In genomic region chr9:70392563-70392907, GRCm38 (mm10) we compare ENCODE assay signal across 7 mouse cellular contexts. TPM values are rescaled to one million over a fixed set of nuclear protein-coding genes. Genes with fewer than 3 reads are reported as not detected.
DNase-seq lines count a peak whose midpoint lies in the region; ATAC-seq and TF ChIP-seq lines count a peak whose summit lies in the region.

No protein-coding gene starts in this region.

- peak in 1 of 2 experiments; percentile 64; a peak in 2 of 4 replicates for TF ChIP-seq CTCF in CH12.LX (conservative IDR thresholded peaks at IDR 0.05 in 1 of 2, IDR thresholded peaks at IDR 0.05 in 1 of 2; ENCODE audit: low read depth in 2 of 2, low read length in 2 of 2)
- TF ChIP-seq CTCF in cerebellum, adult 2 months (IDR thresholded peaks at IDR 0.05; ENCODE audit: borderline replicate concordance, insufficient read depth, low read depth, low read length) = peak; percentile 54

- peak; percentile 59; the same call in 1 of the 2 replicates for ATAC-seq in frontal cortex, adult (ENCODE audit: low TSS enrichment)
- ATAC-seq in limb, embryonic 14.5 days (ENCODE audit: low FRiP score, low read depth) = no peak

- no peak overlapping the region for H3K4me3 ChIP-seq in CH12.LX (replicated peaks in 1 of 3; ENCODE audit: low read depth in 2 of 3, low read length in 2 of 3, poor library complexity in 1 of 3)
- no peak overlapping the region for H3K4me3 ChIP-seq in cerebellum, adult 2 months (replicated peaks; ENCODE audit: insufficient read depth, low read depth, low read length)
- H3K4me3 ChIP-seq in limb, embryonic 14.5 days (replicated peaks; ENCODE audit: low read length) = no peak overlapping the region

- no peaks in the 10 kb centered on the region for H3K27me3 ChIP-seq in CH12.LX (replicated peaks)
- no peaks in the 10 kb centered on the region for H3K27me3 ChIP-seq in cerebellum, adult 2 months (ENCODE audit: control insufficient read depth, insufficient read depth, low read length)
- no peaks in the 10 kb centered on the region for H3K27me3 ChIP-seq in limb, embryonic 14.5 days (ENCODE audit: control insufficient read depth, insufficient read depth, low read length)

- TF ChIP-seq EP300 in CH12.LX (IDR thresholded peaks at IDR 0.05; ENCODE audit: low read length) = no peak

- no peak overlapping the region for H3K9ac ChIP-seq in CH12.LX (ENCODE audit: insufficient read depth, low read depth)
- no peak overlapping the region for H3K9ac ChIP-seq in limb, embryonic 14.5 days (ENCODE audit: low read depth, low read length, severe bottlenecking)

- H3K79me2 ChIP-seq in CH12.LX (replicated peaks; ENCODE audit: control insufficient read depth, extremely low read depth, insufficient read depth, poor library complexity, severe bottlenecking) = no peaks in the 10 kb centered on the region

- dilution Hi-C loops in CH12.LX (cut with MboI; ENCODE audit: extremely low pct_ligation_motif_present, extremely low pct_unique_long_range_greater_than_20kb, low sequenced_read_pairs) = no loop called here

- no peak for TF ChIP-seq POLR2A in CH12.LX (IDR thresholded peaks at IDR 0.05; ENCODE audit: low read depth, low read length)
- no peak for TF ChIP-seq POLR2A in cerebellum, adult 2 months (IDR thresholded peaks at IDR 0.05; ENCODE audit: borderline replicate concordance, insufficient read depth, low read length)
- no peak for TF ChIP-seq POLR2A in limb, embryonic 14.5 days (IDR thresholded peaks at IDR 0.05; ENCODE audit: borderline replicate concordance, extremely low read depth, insufficient read depth, insufficient read length)

- in situ Hi-C loops in CH12.LX (cut with MboI; ENCODE audit: low pct_ligation_motif_present, low pct_unique_long_range_greater_than_20kb, low sequenced_read_pairs) = no loop called here

- no peak overlapping the region for H3K27ac ChIP-seq in CH12.LX (ENCODE audit: insufficient read depth, low read depth)
- H3K27ac ChIP-seq in cerebellum, adult 2 months (ENCODE audit: insufficient read depth, low read length) = no peak overlapping the region
- no peak overlapping the region for H3K27ac ChIP-seq in limb, embryonic 14.5 days (replicated peaks; ENCODE audit: low read depth, low read length)

- H3K36me3 ChIP-seq in CH12.LX (replicated peaks in 1 of 2; ENCODE audit: control insufficient read depth in 1 of 2, insufficient read depth in 1 of 2, low read length in 1 of 2) = peaks cover 58 to 94% of the 10 kb centered on the region in 2 experiments
- peaks cover 24% of the 10 kb centered on the region for H3K36me3 ChIP-seq in limb, embryonic 14.5 days (ENCODE audit: control insufficient read depth, insufficient read depth, low read length)

- DNase-seq in 416B (ENCODE audit: low read depth) (peak; percentile 74), CH12.LX (ENCODE audit: extremely low read depth) (no peak)
- peak; percentile 15 to 35 for DNase-seq in cerebellum, adult 2 months
- peak; percentile 12 for DNase-seq in kidney, adult 11 months
- DNase-seq in limb, embryonic 14.5 days (ENCODE audit: low spot score) = peak; percentile 69
- peak; percentile 70 for DNase-seq in retina, postnatal 1 day

- no peak overlapping the region for H3K4me2 ChIP-seq in CH12.LX (ENCODE audit: insufficient read depth, low read depth, poor library complexity, severe bottlenecking)
- H3K4me2 ChIP-seq in limb, embryonic 14.5 days (replicated peaks; ENCODE audit: low read depth, low read length, severe bottlenecking) = no peak overlapping the region

- 7% methylated on average over 6 of the region's 6 CpGs for WGBS in cerebellum, adult 2 months
- 9% methylated on average over 6 of the region's 6 CpGs for WGBS in limb, embryonic 14.5 days

- H3K9me3 ChIP-seq in CH12.LX (replicated peaks; ENCODE audit: low read length) = peaks cover 2% of the 10 kb centered on the region
- no peaks in the 10 kb centered on the region for H3K9me3 ChIP-seq in limb, embryonic 14.5 days (ENCODE audit: control insufficient read depth, low read length)

- peak; percentile 66 for TF ChIP-seq RAD21 in CH12.LX (IDR thresholded peaks at IDR 0.05; ENCODE audit: low read depth, low read length)

- 0 out of 4 replicates have a peak, but pooled peaks cover 2% of the 10 kb centered on the region in 2 experiments for H3K4me1 ChIP-seq in CH12.LX (ENCODE audit: control insufficient read depth in 1 of 2, insufficient read depth in 2 of 2)
- H3K4me1 ChIP-seq in cerebellum, adult 2 months (ENCODE audit: control insufficient read depth, insufficient read depth, low read length) = no peaks in the 10 kb centered on the region
- H3K4me1 ChIP-seq in limb, embryonic 14.5 days (ENCODE audit: control insufficient read depth, insufficient read depth, low read length) = peaks cover 9% of the 10 kb centered on the region

TF ChIP-seq in CH12.LX, 34 proteins besides CTCF, POLR2A, EP300 and RAD21:
- TF ChIP-seq SMC3 (IDR thresholded peaks at IDR 0.05; ENCODE audit: low read depth, low read length) = peak; percentile 53
- TF ChIP-seq POLR2AphosphoS2 (IDR thresholded peaks at IDR 0.05; ENCODE audit: low read depth, low read length) = no peak

RNA-seq across cellular contexts. Expression of gene Ccnb2, which starts 28.8 kb away (rescaled TPM):
- total RNA-seq in CH12.LX (2012; rRNA removed) = 102 and 104 TPM in 2 replicates
- 130 and 138 TPM in 2 replicates for total RNA-seq in CH12.LX (2014; rRNA removed)
- polyA plus RNA-seq in CH12.LX (2012; ENCODE audit: insufficient read length, low read depth) = 74.2 and 83.9 TPM in 2 replicates
- 2.3 and 2.7 TPM in 2 replicates for polyA plus RNA-seq in cerebellum, adult 2 months (2012; rRNA removed)
- 91.5 and 97.1 TPM in 2 replicates for polyA plus RNA-seq in limb, embryonic 14.5 days (2012; rRNA removed)
- polyA plus RNA-seq in limb, embryonic 14.5 days (2014; fragmentation: Nextera tagmentation; extraction: Ambion mirVana) = 144 and 149 TPM in 2 replicates

Comparison
In these comparisons a context has a peak if more than half of its experiments do, and no peak if none do; other contexts are left out.
1. RNA of gene Ccnb2, which starts 28.8 kb away (polyA plus RNA-seq): 91.5 to 149 TPM in limb, embryonic 14.5 days and 74.2 to 83.9 TPM in CH12.LX; 2.3 to 2.7 TPM in cerebellum, adult 2 months; every median in the first group is over 10 times any median in the second.